Mouse (Mus musculus) thymus, adult 2 months (tissue): Measurements from ENCODE around the gene Smok2a.

Experiments
- CTCF ChIP-seq: fragments of 200-500 bp; IDR thresholded peaks from 2 replicates; pipeline ENCODE4 v1.5.1; 2012; ENCODE audit warnings: mild to moderate bottlenecking, control low read depth, low read length, moderate library complexity, borderline replicate concordance; ENCODE audit not compliant: control insufficient read depth, poor library complexity, insufficient read depth; ENCODE audit errors: extremely low read depth
- POLR2A ChIP-seq: fragments of 200-500 bp; IDR thresholded peaks from 2 replicates; pipeline ENCODE4 v1.6.1; 2012; ENCODE audit warnings: mild to moderate bottlenecking, low read length, control low read depth, moderate library complexity; ENCODE audit not compliant: control insufficient read depth, poor library complexity, insufficient read depth; ENCODE audit errors: extremely low read depth

DNA sequence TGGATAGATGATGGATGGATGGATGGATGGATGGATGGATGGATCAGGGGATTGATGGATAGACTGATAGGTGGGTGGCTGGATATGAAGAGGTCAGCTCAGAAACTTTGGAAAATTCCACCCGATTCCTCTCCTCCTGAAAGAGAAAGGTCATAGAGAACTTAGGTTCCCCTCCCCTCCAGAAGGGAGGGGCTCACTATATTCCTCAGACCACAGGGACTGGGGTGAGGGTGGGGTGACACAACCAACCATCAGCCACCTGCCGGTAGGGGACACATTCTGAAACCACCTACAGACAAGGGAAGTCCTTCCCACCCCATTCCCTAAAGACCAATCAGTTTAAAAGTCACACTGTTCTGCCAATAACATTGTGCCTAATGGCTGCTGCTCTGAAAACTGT is 14.5 kb upstream of the Smok2a start:
- no peak for TF ChIP-seq POLR2A
- no peak for TF ChIP-seq CTCF
